Mouse (Mus musculus) spleen, adult 2 months (tissue): Measurements from ENCODE around the gene Stk11.

Experiments
- CTCF ChIP-seq: fragments of 200-500 bp; IDR thresholded peaks from 2 replicates; pipeline ENCODE4 v1.5.1; 2011; ENCODE audit warnings: mild to moderate bottlenecking, inconsistent platforms; ENCODE audit not compliant: insufficient read depth, insufficient read length, insufficient replicate concordance; ENCODE audit errors: extremely low read depth
- POLR2A ChIP-seq: fragments of 200-500 bp; IDR thresholded peaks from 2 replicates; pipeline ENCODE4 v1.6.1; 2011; ENCODE audit warnings: low read depth, low read length, inconsistent platforms

DNA sequence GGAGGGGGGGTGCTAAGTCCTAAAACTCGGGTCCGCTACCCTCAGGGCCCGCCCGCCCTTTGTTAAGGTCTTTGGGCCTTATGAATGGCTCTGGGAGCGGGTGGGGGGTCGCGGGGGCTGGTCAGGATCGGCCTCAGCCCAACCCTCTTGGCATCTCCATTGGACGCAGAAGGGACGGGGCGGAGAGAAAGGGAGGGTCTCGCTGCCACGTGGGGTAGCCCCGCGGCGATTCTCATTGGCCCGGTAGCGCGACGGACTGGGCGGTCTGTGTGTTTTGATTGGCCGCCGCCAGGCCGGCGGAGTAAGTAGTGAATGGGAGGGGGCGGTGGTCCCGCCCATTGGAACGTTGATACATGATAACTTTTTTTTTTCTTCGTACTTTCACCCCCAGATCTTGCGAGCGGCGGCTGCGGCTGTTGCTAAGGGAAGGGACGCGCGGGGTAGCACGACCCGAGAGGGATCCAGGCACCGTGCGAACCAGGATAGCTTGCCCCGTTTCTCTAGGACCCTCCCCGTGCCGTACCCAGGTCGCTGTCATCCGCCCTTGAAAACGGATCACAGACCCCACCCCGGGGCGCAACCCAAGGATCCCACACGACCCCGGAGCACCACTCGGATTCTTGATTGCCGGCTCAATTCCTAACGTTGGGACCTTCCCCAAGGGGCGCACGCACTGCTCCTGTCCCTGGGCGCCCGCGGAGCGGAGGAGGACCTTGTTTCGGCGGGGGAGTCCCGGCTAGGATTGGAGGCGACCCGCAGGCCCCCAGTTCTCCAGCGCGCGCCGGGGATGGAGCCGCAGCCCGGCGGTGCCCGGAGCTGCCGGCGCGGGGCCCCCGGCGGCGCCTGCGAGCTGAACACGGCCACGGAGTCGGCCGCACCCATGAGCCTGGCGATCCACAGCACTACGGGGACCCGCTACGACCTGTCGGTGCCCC is 34.0 kb downstream of the Stk11 start:
- TF ChIP-seq POLR2A = peak; percentile 79
- no peak for TF ChIP-seq CTCF
